Mouse (Mus musculus): Measurements from ENCODE around the gene Arf3.

- TF ChIP-seq CTCF (IDR thresholded peaks at IDR 0.05; ENCODE audit: insufficient read depth, low read depth, low read length) (no peak), POLR2A (IDR thresholded peaks at IDR 0.05; ENCODE audit: insufficient read depth, low read depth, low read length) (no peak; the same call in 1 of the 2 replicates)
Measured at GRCm38 (mm10) chr15:98806071-98806808, 43.2 kb upstream of the Arf3 start.
